Mouse (Mus musculus) bone marrow macrophage, adult 2 months (primary cell): Measurements from ENCODE around the gene Nol3. TPM values are rescaled to one million over a fixed set of nuclear protein-coding genes. Genes with fewer than 3 reads are reported as not detected.
A peak's percentile ranks its signal among the peaks of the same experiment; 100 is the strongest.

ENCODE experiments used
- H3K27ac ChIP-seq: 2 replicates; pipeline ENCODE4 v1.5.1; 2012; ENCODE audit warnings: low read depth, low read length; ENCODE audit not compliant: insufficient read depth
- H3K4me1 ChIP-seq: 2 replicates; pipeline ENCODE4 v1.6.1; 2012; ENCODE audit warnings: low read length; ENCODE audit not compliant: control insufficient read depth, insufficient read depth
- H3K4me3 ChIP-seq: 2 replicates; pipeline ENCODE4 v1.5.1; 2012; ENCODE audit warnings: mild to moderate bottlenecking, low read length, moderate library complexity; ENCODE audit not compliant: insufficient read depth
- CTCF ChIP-seq: IDR thresholded peaks from 2 replicates; pipeline ENCODE4 v1.5.1; 2012; ENCODE audit warnings: low read depth, mild to moderate bottlenecking, low read length, moderate library complexity
- POLR2A ChIP-seq: IDR thresholded peaks from 2 replicates; pipeline ENCODE4 v1.6.1; 2012; ENCODE audit warnings: mild to moderate bottlenecking, low read depth, low read length, borderline replicate concordance
- polyA plus RNA-seq: library from polyadenylated mRNA; stranded (reverse); fragments of >200 nt; gene quantifications from 2 replicates; pipeline ENCODE4 v1.2.4, GENCODE M21; 2012; ENCODE audit not compliant: missing spikeins, insufficient read depth, insufficient read length

Gene Nol3
- polyA plus RNA-seq, 1 experiment = 0.23 TPM

DNA sequence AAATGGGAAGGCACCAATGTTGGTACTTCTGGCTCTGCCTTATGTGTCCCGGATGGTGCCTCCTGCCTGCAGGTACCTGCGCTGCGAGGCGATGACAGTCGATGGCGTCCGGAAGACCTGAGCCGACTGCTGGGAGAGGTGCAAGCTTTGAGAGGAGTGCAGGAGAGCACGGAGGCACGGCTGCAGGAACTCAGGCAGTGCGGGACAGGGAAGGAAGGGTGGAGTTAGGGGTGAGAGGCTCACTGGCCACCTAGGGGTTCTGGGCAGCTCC, 5.1 kb upstream of the Nol3 start:
- Histone ChIP-seq H3K4me1 (peaks cover 5% of the 10 kb centered on the region; the same call in 1 of the 2 replicates), H3K4me3 (no peak overlapping the region), H3K27ac (no peak overlapping the region)
- TF ChIP-seq CTCF = no peak
- TF ChIP-seq POLR2A = no peak

DNA sequence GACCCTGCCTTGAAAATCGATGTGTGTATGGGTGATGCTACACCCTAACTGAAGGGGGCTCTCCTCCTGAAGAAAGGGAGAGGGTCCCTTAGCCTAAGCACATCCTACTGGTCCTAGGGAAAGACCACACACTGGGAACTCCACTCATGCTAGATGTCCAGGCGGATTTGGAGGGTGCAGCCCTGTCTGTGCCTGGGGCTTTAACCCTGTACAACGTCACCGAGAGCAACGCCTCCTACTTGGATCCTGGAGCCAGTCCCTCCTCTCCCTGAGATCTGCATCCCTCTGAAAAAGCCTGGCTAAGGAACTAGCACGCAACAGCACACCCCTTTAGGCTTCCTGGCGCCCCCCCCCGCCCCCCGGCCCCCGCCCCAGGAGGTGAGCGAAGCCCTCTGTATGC, 553 bp upstream of the Nol3 start:
- H3K4me3 ChIP-seq = no peak overlapping the region
- H3K4me1 ChIP-seq = peaks cover 4% of the 10 kb centered on the region; the same call in 1 of the 2 replicates
- TF ChIP-seq POLR2A (no peak), CTCF (no peak)
- H3K27ac ChIP-seq = no peak overlapping the region

- Histone ChIP-seq H3K27ac (no peak overlapping the region), H3K4me1 (peaks cover 3% of the 10 kb centered on the region; the same call in 1 of the 2 replicates), H3K4me3 (peak overlapping the region; percentile 50)
- TF ChIP-seq POLR2A (no peak), CTCF (no peak)
Measured at GRCm38 (mm10) chr8:105276292-105277120, 566 bp downstream of the Nol3 start.

DNA sequence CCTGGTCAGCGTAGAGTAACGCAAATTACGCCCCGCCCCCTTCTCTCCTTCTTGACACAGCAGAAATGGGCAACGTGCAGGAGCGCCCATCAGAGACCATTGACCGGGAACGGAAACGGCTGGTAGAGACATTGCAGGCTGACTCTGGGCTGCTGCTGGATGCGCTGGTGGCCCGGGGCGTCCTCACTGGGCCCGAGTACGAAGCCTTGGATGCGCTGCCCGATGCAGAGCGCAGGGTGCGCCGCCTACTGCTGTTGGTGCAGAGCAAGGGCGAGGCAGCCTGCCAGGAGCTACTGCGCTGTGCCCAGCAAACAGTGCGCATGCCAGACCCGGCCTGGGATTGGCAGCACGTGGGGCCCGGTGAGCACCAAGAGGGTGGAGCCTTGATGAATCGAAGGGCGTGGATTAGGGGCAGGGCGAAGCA, 3.0 kb downstream of the Nol3 start:
- Histone ChIP-seq H3K4me3 (peak overlapping the region; percentile 27), H3K27ac (no peak overlapping the region), H3K4me1 (peaks cover 3% of the 10 kb centered on the region; the same call in 1 of the 2 replicates)
- TF ChIP-seq POLR2A (no peak), CTCF (no peak)

GRCm38 (mm10) chr8:105280567-105280966, 4.6 kb downstream of the Nol3 start:
- Histone ChIP-seq H3K4me3 (no peak overlapping the region), H3K4me1 (peaks cover 3% of the 10 kb centered on the region; the same call in 1 of the 2 replicates), H3K27ac (no peak overlapping the region)
- TF ChIP-seq POLR2A = no peak
- TF ChIP-seq CTCF = no peak

- H3K4me3 ChIP-seq = no peak overlapping the region
- H3K27ac ChIP-seq = no peak overlapping the region
- TF ChIP-seq POLR2A (no peak), CTCF (no peak)
- H3K4me1 ChIP-seq = peaks cover 3% of the 10 kb centered on the region; the same call in 1 of the 2 replicates
Measured at GRCm38 (mm10) chr8:105281821-105282220, 5.9 kb downstream of the Nol3 start.

DNA sequence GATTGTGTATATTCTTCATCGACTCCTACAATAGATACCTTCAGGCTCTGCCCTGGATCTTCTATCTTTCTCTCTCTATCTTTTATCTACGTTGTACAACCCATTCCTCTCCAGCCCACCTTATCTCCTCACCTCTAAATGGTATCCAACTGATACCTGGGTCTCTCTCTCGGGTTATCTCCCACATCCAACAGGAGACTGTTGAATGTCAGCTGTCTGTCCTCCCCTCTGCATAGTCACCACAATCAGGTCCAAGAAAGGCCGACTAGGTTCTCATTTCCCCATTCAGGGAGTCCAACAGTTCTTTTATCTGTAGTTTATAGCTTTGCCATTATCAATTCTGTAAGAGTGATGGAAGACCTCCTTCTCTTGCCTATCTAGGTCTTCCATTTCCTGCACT, 6.3 kb downstream of the Nol3 start:
- Histone ChIP-seq H3K27ac (no peak overlapping the region), H3K4me1 (peaks cover 3% of the 10 kb centered on the region; the same call in 1 of the 2 replicates), H3K4me3 (no peak overlapping the region)
- TF ChIP-seq CTCF = no peak
- no peak for TF ChIP-seq POLR2A

DNA sequence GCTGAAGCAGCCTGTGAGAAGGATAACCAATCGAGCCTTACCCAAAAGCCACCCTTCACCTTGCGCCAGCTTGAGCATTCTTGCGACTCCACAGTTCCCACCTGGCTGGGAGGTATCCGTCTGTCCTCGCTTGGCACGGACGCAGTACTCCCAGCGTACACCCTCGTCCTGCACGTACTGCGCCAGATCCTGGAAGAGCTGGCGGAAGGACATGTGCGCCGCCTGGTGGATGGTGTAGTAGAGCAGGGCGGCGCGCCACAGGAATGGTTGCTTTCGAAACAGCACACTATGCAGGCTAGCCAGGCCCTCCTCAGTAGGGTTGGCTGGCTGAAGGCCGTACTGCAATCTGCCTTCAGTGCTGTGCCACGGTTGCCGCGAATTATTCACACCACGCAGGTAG, 7.1 kb downstream of the Nol3 start:
- no peak for TF ChIP-seq POLR2A
- peaks cover 3% of the 10 kb centered on the region; the same call in 1 of the 2 replicates for H3K4me1 ChIP-seq
- no peak overlapping the region for H3K4me3 ChIP-seq
- H3K27ac ChIP-seq = no peak overlapping the region

DNA sequence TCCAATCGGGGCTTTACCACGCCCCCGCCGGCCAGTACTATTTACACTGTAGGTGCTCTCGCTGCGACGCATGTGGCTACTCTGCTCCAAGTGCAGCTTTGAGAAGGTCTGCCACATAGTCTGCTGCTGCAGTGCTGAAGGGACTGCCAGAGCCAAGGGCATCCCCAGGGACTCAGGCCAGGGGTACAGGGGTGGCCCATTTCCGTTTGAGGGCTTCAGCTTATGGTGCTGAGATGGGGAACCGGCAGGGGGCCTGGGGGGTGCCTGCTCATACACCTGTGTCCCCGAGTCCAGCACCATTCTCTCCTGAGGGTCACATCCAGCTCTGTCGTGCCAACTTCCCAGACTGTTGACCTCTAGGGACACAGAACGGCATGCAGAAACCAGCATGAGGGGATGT, 9.6 kb downstream of the Nol3 start:
- Histone ChIP-seq H3K4me1 (peaks cover 9% of the 10 kb centered on the region; the same call in 1 of the 2 replicates), H3K4me3 (no peak overlapping the region), H3K27ac (no peak overlapping the region)
- TF ChIP-seq CTCF (no peak), POLR2A (no peak)

GRCm38 (mm10) chr8:105286907-105287306, 11.0 kb downstream of the Nol3 start:
- TF ChIP-seq CTCF (no peak), POLR2A (no peak)
- Histone ChIP-seq H3K27ac (no peak overlapping the region), H3K4me1 (peaks cover 10% of the 10 kb centered on the region; the same call in 1 of the 2 replicates), H3K4me3 (no peak overlapping the region)

- Histone ChIP-seq H3K4me3 (no peak overlapping the region), H3K4me1 (peaks cover 10% of the 10 kb centered on the region; the same call in 1 of the 2 replicates), H3K27ac (no peak overlapping the region)
- TF ChIP-seq POLR2A = no peak
- TF ChIP-seq CTCF = no peak
Measured at GRCm38 (mm10) chr8:105288231-105288630, 12.3 kb downstream of the Nol3 start.
